Mouse (Mus musculus) megakaryocyte, embryonic 14.5 days (primary cell): ENCODE measurements at regions not wholly inside any gene's neighbourhood (a gene's known extent, or its start where the extent isn't known, plus 50 kb on each side); places are given as distances from the start of the nearest gene placed in this dataset.

Source experiments
- H3K27me3 ChIP-seq: replicated peaks from 2 replicates; pipeline ENCODE3; 2012; ENCODE audit warnings: inconsistent platforms
- H3K36me3 ChIP-seq: replicated peaks from 2 replicates; pipeline ENCODE3; 2012; ENCODE audit warnings: low read length, inconsistent platforms, mixed read lengths
- H3K4me1 ChIP-seq: 2 replicates; pipeline ENCODE4 v1.6.1; 2012; ENCODE audit warnings: inconsistent platforms
- H3K4me3 ChIP-seq: replicated peaks from 2 replicates; pipeline ENCODE3; 2012; ENCODE audit warnings: moderate library complexity, mild to moderate bottlenecking, inconsistent platforms
- H3K9me3 ChIP-seq: 2 replicates; pipeline ENCODE4 v1.6.1; 2012; ENCODE audit warnings: inconsistent platforms
- FLI1 ChIP-seq: IDR thresholded peaks from 2 replicates; pipeline ENCODE4 v1.6.1; 2012; ENCODE audit warnings: low read length, inconsistent platforms, mixed read lengths
- GATA1 ChIP-seq: IDR thresholded peaks from 3 replicates; pipeline ENCODE4 v1.6.1; 2012; ENCODE audit warnings: mixed read lengths, low read length, inconsistent platforms, borderline replicate concordance

GRCm38 (mm10) chr9:43929312-43930036 lies 113.7 kb upstream of the Thy1 start:
- Histone ChIP-seq H3K9me3 (peaks cover 15% of the 10 kb centered on the region), H3K36me3 (no peaks in the 10 kb centered on the region), H3K4me1 (no peaks in the 10 kb centered on the region), H3K4me3 (no peak overlapping the region), H3K27me3 (peaks cover 18% of the 10 kb centered on the region)
- TF ChIP-seq FLI1, result no peak
- no peak for TF ChIP-seq GATA1

- no peaks in the 10 kb centered on the region for H3K4me1 ChIP-seq
- peaks cover 15% of the 10 kb centered on the region for H3K9me3 ChIP-seq
- H3K27me3 ChIP-seq, result peaks cover 22% of the 10 kb centered on the region
- H3K36me3 ChIP-seq, result no peaks in the 10 kb centered on the region
- TF ChIP-seq FLI1 (no peak), GATA1 (no peak)
- no peak overlapping the region for H3K4me3 ChIP-seq
These were observed 113.2 kb upstream of the Thy1 start for GRCm38 (mm10) chr9:43930037-43930404.

- Histone ChIP-seq H3K4me1 (no peaks in the 10 kb centered on the region), H3K27me3 (peaks cover 25% of the 10 kb centered on the region), H3K9me3 (peaks cover 15% of the 10 kb centered on the region), H3K4me3 (no peak overlapping the region), H3K36me3 (no peaks in the 10 kb centered on the region)
- no peak for TF ChIP-seq GATA1
- no peak for TF ChIP-seq FLI1
These were observed 112.7 kb upstream of the Thy1 start for GRCm38 (mm10) chr9:43930476-43930875.

- no peak overlapping the region for H3K4me3 ChIP-seq
- no peaks in the 10 kb centered on the region for H3K4me1 ChIP-seq
- peaks cover 37% of the 10 kb centered on the region for H3K27me3 ChIP-seq
- no peaks in the 10 kb centered on the region for H3K36me3 ChIP-seq
- H3K9me3 ChIP-seq, result no peaks in the 10 kb centered on the region
- TF ChIP-seq GATA1 (no peak), FLI1 (no peak)
These were observed 109.0 kb upstream of the Thy1 start for GRCm38 (mm10) chr9:43934012-43934690.

GRCm38 (mm10) chr9:43934691-43935064 lies 108.5 kb upstream of the Thy1 start:
- no peaks in the 10 kb centered on the region for H3K4me1 ChIP-seq
- peaks cover 38% of the 10 kb centered on the region for H3K27me3 ChIP-seq
- no peaks in the 10 kb centered on the region for H3K9me3 ChIP-seq
- no peaks in the 10 kb centered on the region for H3K36me3 ChIP-seq
- no peak overlapping the region for H3K4me3 ChIP-seq
- TF ChIP-seq GATA1, result no peak
- no peak for TF ChIP-seq FLI1

- TF ChIP-seq GATA1, result no peak
- TF ChIP-seq FLI1, result no peak
- no peaks in the 10 kb centered on the region for H3K9me3 ChIP-seq
- H3K4me3 ChIP-seq, result no peak overlapping the region
- H3K27me3 ChIP-seq, result peaks cover 44% of the 10 kb centered on the region
- no peaks in the 10 kb centered on the region for H3K36me3 ChIP-seq
- no peaks in the 10 kb centered on the region for H3K4me1 ChIP-seq
These were observed 103.8 kb upstream of the Thy1 start for GRCm38 (mm10) chr9:43939336-43939735.

GRCm38 (mm10) chr9:43942147-43942546 lies 101.0 kb upstream of the Thy1 start:
- Histone ChIP-seq H3K4me1 (no peaks in the 10 kb centered on the region), H3K4me3 (no peak overlapping the region), H3K36me3 (no peaks in the 10 kb centered on the region), H3K27me3 (peaks cover 43% of the 10 kb centered on the region), H3K9me3 (no peaks in the 10 kb centered on the region)
- TF ChIP-seq FLI1, result no peak
- no peak for TF ChIP-seq GATA1

GRCm38 (mm10) chr9:43943522-43943921 lies 99.7 kb upstream of the Thy1 start:
- Histone ChIP-seq H3K4me3 (no peak overlapping the region), H3K27me3 (peaks cover 44% of the 10 kb centered on the region), H3K9me3 (no peaks in the 10 kb centered on the region), H3K36me3 (no peaks in the 10 kb centered on the region), H3K4me1 (no peaks in the 10 kb centered on the region)
- TF ChIP-seq FLI1 (no peak), GATA1 (no peak)

- Histone ChIP-seq H3K4me1 (no peaks in the 10 kb centered on the region), H3K4me3 (no peak overlapping the region), H3K36me3 (no peaks in the 10 kb centered on the region), H3K9me3 (no peaks in the 10 kb centered on the region), H3K27me3 (peaks cover 43% of the 10 kb centered on the region)
- TF ChIP-seq FLI1 (no peak), GATA1 (no peak)
These were observed 98.1 kb upstream of the Thy1 start for GRCm38 (mm10) chr9:43944816-43945741.
